Mouse (Mus musculus): ENCODE data around the gene Junb. TPM values are rescaled to one million over a fixed set of nuclear protein-coding genes. Genes with fewer than 3 reads are reported as not detected.

The Junb gene
- polyA plus RNA-seq, 1 experiment: 81.7 TPM

DNA sequence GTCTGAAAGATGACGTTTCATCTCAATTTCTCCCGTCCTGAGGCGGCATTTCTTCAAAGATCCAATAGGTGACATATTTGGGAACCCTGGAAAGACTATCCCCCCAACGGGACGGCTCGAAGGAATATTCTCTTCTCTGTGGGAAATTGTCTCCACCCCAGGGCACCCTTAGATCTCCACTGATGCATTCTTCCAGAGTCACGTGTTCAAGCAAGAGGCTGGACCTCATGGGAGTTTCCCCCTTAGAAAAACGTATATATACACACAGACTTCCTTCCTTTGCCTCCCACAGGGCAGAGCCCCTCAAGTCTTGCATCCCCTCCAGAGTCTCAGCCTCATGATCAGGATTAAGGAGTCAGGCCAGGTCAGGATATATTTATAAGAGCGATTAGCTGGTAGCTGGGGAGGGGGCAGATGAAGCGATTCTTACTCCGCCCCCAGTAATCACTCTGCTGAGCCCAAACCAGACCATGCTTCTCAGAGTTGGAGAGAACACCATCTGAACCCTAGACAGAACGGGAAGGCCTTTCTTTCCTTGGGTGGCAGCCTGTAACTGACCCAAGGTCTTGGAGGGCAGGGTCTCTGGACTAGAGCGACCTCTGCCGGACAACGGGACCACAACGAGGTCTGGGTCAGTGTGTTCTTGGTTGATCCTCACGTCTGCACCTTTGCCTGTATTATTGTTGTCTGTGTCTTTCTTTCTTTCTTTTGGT is 31.8 kb downstream of the Junb start, which contains the start of gene Rtbdn:
Gene Rtbdn, plus strand, starts transcription at position 464 of the 713 bp plus-strand sequence.
- no peak within 1 kb of the TSS; the same call in 1 of the 2 replicates for H3K27ac ChIP-seq (ENCODE audit: insufficient read depth, low read length)
- no peaks in the 10 kb centered on the region for H3K4me1 ChIP-seq (ENCODE audit: control insufficient read depth, insufficient read depth, low read length)

DNA sequence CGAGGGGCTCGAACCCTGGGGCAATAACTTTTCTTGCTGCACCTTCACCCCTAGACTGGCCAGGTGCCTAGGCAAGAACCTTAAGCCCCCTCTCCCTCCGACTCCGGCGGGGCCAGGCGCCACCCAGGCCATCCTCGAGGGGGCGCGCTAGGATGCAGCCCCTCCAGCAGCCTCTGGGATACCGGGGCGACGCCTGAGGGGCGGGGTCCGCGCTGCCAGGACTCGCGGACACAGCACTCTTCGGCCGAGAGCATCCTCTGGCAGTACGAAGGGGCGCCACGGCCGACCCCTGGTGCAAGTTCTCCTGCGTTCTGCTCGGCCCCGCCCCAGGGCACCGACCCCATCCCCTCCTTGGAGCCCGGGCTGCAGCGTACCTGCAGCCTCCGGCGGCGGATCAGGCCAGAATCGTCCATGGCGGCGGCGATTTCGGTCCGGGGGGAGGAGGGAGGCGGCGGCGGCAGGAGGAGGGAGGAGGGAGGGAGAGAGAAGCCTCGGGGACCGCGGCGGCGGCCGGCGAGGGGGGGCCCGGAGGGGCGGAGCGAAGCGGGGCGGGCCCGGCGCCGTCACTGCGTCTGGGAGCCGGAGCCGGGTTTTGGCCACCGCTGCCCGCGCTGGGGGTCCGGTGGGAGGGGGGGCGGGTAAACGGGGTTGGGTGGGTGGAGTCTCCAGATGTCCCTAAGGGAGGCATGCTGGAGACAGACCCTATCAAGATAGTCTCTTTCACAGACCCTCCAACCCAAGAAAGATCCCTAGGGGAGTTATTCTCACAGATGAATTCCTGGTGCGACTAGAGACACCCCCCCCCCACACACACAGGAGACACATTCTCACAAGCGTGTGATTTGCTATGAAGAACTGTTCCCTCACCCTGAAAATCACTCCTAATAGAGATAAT is 32.6 kb downstream of the Junb start:
- H3K27ac ChIP-seq (ENCODE audit: insufficient read depth, low read length): peak overlapping the region; percentile 58; the same call in 1 of the 2 replicates

More for the DNA sequence above, 31.8 kb downstream of the Junb start, which contains the start of gene Rtbdn:
- peak within 1 kb of the TSS; percentile 37 for H3K4me3 ChIP-seq (ENCODE audit: insufficient read depth, low read length)
- TF ChIP-seq CTCF (IDR thresholded peaks at IDR 0.05; ENCODE audit: extremely low read depth, insufficient read depth, low read length) (peak; percentile 26), POLR2A (IDR thresholded peaks at IDR 0.05; ENCODE audit: extremely low read depth, insufficient read depth, low read length) (no peak)

GRCm38 (mm10) chr8:84945235-84945632 is 33.3 kb downstream of the Junb start:
- Histone ChIP-seq H3K4me1 (ENCODE audit: control insufficient read depth, insufficient read depth, low read length) (no peaks in the 10 kb centered on the region), H3K4me3 (ENCODE audit: insufficient read depth, low read length) (peak overlapping the region; percentile 37), H3K27ac (ENCODE audit: insufficient read depth, low read length) (peak overlapping the region; percentile 58; the same call in 1 of the 2 replicates)
- TF ChIP-seq POLR2A (IDR thresholded peaks at IDR 0.05; ENCODE audit: extremely low read depth, insufficient read depth, low read length) (no peak), CTCF (IDR thresholded peaks at IDR 0.05; ENCODE audit: extremely low read depth, insufficient read depth, low read length) (no peak)

More for the DNA sequence above, 32.6 kb downstream of the Junb start:
- TF ChIP-seq POLR2A (IDR thresholded peaks at IDR 0.05; ENCODE audit: extremely low read depth, insufficient read depth, low read length): no peak
- TF ChIP-seq CTCF (IDR thresholded peaks at IDR 0.05; ENCODE audit: extremely low read depth, insufficient read depth, low read length): no peak
- Histone ChIP-seq H3K4me1 (ENCODE audit: control insufficient read depth, insufficient read depth, low read length) (no peaks in the 10 kb centered on the region), H3K4me3 (ENCODE audit: insufficient read depth, low read length) (peak overlapping the region; percentile 37)

- Histone ChIP-seq H3K4me3 (ENCODE audit: insufficient read depth, low read length) (peak overlapping the region; percentile 37), H3K27ac (ENCODE audit: insufficient read depth, low read length) (no peak overlapping the region), H3K4me1 (ENCODE audit: control insufficient read depth, insufficient read depth, low read length) (no peaks in the 10 kb centered on the region)
- TF ChIP-seq POLR2A (IDR thresholded peaks at IDR 0.05; ENCODE audit: extremely low read depth, insufficient read depth, low read length) (peak; percentile 32; the same call in 1 of the 2 replicates), CTCF (IDR thresholded peaks at IDR 0.05; ENCODE audit: extremely low read depth, insufficient read depth, low read length) (no peak)
Observed at GRCm38 (mm10) chr8:84944478-84945160, 33.9 kb downstream of the Junb start.

- Histone ChIP-seq H3K27ac (ENCODE audit: insufficient read depth, low read length) (no peak overlapping the region), H3K4me3 (ENCODE audit: insufficient read depth, low read length) (no peak overlapping the region), H3K4me1 (ENCODE audit: control insufficient read depth, insufficient read depth, low read length) (no peaks in the 10 kb centered on the region)
- TF ChIP-seq POLR2A (IDR thresholded peaks at IDR 0.05; ENCODE audit: extremely low read depth, insufficient read depth, low read length) (no peak), CTCF (IDR thresholded peaks at IDR 0.05; ENCODE audit: extremely low read depth, insufficient read depth, low read length) (no peak)
Observed at GRCm38 (mm10) chr8:84943699-84944098, 34.8 kb downstream of the Junb start.

GRCm38 (mm10) chr8:84937620-84938485 is 40.7 kb downstream of the Junb start:
- H3K4me1 ChIP-seq (ENCODE audit: control insufficient read depth, insufficient read depth, low read length): peaks cover 11% of the 10 kb centered on the region
- peak overlapping the region; percentile 63 for H3K4me3 ChIP-seq (ENCODE audit: insufficient read depth, low read length)
- TF ChIP-seq CTCF (IDR thresholded peaks at IDR 0.05; ENCODE audit: extremely low read depth, insufficient read depth, low read length) (no peak), POLR2A (IDR thresholded peaks at IDR 0.05; ENCODE audit: extremely low read depth, insufficient read depth, low read length) (no peak)
- H3K27ac ChIP-seq (ENCODE audit: insufficient read depth, low read length): no peak overlapping the region

- peak within 1 kb of the TSS; percentile 97 for H3K27ac ChIP-seq (ENCODE audit: insufficient read depth, low read length)
- H3K4me3 ChIP-seq (ENCODE audit: insufficient read depth, low read length): peak within 1 kb of the TSS; percentile 63
- TF ChIP-seq POLR2A (IDR thresholded peaks at IDR 0.05; ENCODE audit: extremely low read depth, insufficient read depth, low read length) (no peak), CTCF (IDR thresholded peaks at IDR 0.05; ENCODE audit: extremely low read depth, insufficient read depth, low read length) (peak; percentile 34; the same call in 1 of the 2 replicates)
- H3K4me1 ChIP-seq (ENCODE audit: control insufficient read depth, insufficient read depth, low read length): peaks cover 11% of the 10 kb centered on the region
Observed at GRCm38 (mm10) chr8:84936962-84937546, 41.5 kb downstream of the Junb start, which contains the start of gene Mast1. Gene Mast1, minus strand, starts transcription at chr8:84937359.

Data from cortical plate, adult 2 months (tissue).